Mouse (Mus musculus): Measurements from ENCODE around the gene Adam23.

GRCm38 (mm10) chr1:63573864-63574611, 128.3 kb downstream of the Adam23 start:
- TF ChIP-seq CTCF (IDR thresholded peaks at IDR 0.05) (no peak), EP300 (IDR thresholded peaks at IDR 0.05) (no peak)

Measured in lung, postnatal 0 days (tissue).